Mouse (Mus musculus) megakaryocyte, embryonic 14.5 days (primary cell): Measurements from ENCODE around the gene Dab1.

Experiments
- FLI1 ChIP-seq: IDR thresholded peaks from 2 replicates; pipeline ENCODE4 v1.6.1; 2012; ENCODE audit warnings: low read length, inconsistent platforms, mixed read lengths
- GATA1 ChIP-seq: IDR thresholded peaks from 3 replicates; pipeline ENCODE4 v1.6.1; 2012; ENCODE audit warnings: mixed read lengths, low read length, inconsistent platforms, borderline replicate concordance

DNA sequence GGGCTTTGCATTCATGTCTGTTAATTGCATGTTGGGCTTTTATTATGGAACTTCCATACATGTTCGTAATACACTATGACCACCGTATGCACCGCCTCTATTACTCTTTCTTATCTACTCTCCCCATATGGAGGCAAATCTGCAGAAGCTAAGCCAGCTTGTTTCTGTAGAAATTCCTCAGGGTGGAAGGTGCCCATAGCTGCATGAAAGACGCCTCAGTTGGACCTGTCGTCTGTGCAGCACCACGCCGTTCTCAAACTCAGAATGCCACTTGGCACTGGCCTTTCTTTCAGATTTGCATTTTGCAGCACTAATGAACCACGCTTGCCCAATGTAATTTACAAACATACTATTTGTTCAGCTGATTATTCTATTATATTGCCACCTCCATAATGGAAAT is 1150.4 kb downstream of the Dab1 start:
- TF ChIP-seq GATA1 (no peak), FLI1 (no peak)
